Mouse (Mus musculus) E14TG2a.4 (cell line): ENCODE data around the gene Rab14.

Experiments used
- CTCF ChIP-seq: conservative IDR thresholded peaks from 2 replicates; pipeline ENCODE4 v1.5.1; 2014; ENCODE audit warnings: low read length
- NANOG ChIP-seq: IDR thresholded peaks from 2 replicates; pipeline ENCODE4 v1.6.1; 2014; ENCODE audit warnings: borderline replicate concordance, low read length, mixed read lengths
- POU5F1 ChIP-seq: IDR thresholded peaks from 2 replicates; pipeline ENCODE4 v1.6.1; 2014; ENCODE audit warnings: low read length, borderline replicate concordance

DNA sequence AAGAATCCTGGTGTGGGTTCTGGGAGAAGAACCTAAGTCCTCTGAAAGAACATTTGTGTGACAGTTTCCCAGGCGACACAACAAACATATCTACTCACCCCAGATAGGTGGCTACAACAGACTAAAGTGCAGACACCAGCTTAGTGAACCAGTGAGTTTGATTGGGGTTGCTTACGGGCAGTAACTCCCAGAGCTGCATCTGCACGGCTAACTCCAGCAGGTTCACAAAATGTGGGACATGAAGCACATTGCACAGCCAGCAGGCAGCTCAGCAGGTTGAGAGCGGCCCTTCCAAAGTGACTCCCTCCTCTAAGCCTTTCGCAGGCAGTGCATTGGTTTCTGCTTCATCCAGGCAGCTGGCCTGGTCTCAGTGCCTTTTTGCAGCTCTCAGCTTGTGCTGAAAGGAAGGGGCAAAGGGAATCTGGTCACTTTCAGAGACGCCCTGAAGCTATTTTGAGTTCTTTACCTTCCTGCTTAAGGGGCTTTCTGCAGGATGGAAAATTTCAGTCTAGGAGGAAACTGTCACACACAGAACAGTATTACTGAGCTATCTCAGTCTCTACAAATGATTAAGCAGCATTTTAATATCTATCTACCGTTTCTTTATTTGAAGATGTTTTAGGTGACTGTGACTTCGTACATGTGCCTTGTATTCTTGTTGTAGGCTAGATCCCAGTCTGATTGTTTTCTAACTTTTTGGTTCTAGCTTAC is 46.9 kb downstream of the Rab14 start:
- TF ChIP-seq CTCF (no peak), NANOG (no peak), POU5F1 (no peak)
